Mouse (Mus musculus): ENCODE data around the gene Sh3gl2. TPM values are rescaled to one million over a fixed set of nuclear protein-coding genes. Genes with fewer than 3 reads are reported as not detected.

Gene Sh3gl2
- polyA plus RNA-seq, 1 experiment from 2014 or later, result 68.1 TPM

DNA sequence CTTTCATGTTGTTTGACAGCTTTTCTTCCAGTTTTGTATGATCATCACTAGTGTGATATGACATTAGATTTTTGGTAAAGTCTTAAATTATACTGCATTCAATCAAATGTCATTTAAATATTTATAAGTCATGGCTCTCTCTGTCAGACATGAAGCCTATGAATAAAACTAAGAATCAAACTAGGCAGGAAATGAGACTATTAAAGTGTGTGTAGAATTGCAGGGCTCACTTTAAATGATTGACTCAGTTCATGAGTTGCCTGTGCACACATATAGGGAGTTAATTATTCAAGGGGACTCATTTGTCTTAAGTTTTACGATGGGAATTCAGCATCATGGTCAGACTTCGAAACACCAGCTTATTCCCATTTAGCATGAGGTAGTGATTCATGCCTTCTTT, 380.5 kb downstream of the Sh3gl2 start:
- Histone ChIP-seq H3K9me3 (no peaks in the 10 kb centered on the region), H3K4me1 (replicated peaks) (no peaks in the 10 kb centered on the region), H3K9ac (no peak overlapping the region), H3K36me3 (no peaks in the 10 kb centered on the region), H3K4me3 (no peak overlapping the region), H3K27me3 (no peaks in the 10 kb centered on the region), H3K27ac (replicated peaks) (no peak overlapping the region), H3K4me2 (no peak overlapping the region)
- no peak for ATAC-seq (ENCODE audit: low read depth)
- 83% methylated on average over 2 of the region's 2 CpGs for WGBS

GRCm38 (mm10) chr4:85588928-85589327, 384.0 kb downstream of the Sh3gl2 start:
- Histone ChIP-seq H3K27ac (replicated peaks) (no peak overlapping the region), H3K4me3 (no peak overlapping the region), H3K9me3 (no peaks in the 10 kb centered on the region), H3K4me1 (replicated peaks) (no peaks in the 10 kb centered on the region), H3K9ac (no peak overlapping the region), H3K36me3 (no peaks in the 10 kb centered on the region), H3K4me2 (no peak overlapping the region), H3K27me3 (no peaks in the 10 kb centered on the region)
- WGBS, result 87% methylated on average over 4 of the region's 4 CpGs
- ATAC-seq (ENCODE audit: low read depth), result no peak

GRCm38 (mm10) chr4:85591037-85591436, 386.1 kb downstream of the Sh3gl2 start:
- no peaks in the 10 kb centered on the region for H3K4me1 ChIP-seq (replicated peaks)
- no peak overlapping the region for H3K4me2 ChIP-seq
- no peaks in the 10 kb centered on the region for H3K36me3 ChIP-seq
- no peaks in the 10 kb centered on the region for H3K27me3 ChIP-seq
- no peak overlapping the region for H3K9ac ChIP-seq
- 67% methylated on average over 7 of the region's 7 CpGs for WGBS
- no peaks in the 10 kb centered on the region for H3K9me3 ChIP-seq
- no peak for ATAC-seq (ENCODE audit: low read depth)
- H3K4me3 ChIP-seq, result no peak overlapping the region
- no peak overlapping the region for H3K27ac ChIP-seq (replicated peaks)

DNA sequence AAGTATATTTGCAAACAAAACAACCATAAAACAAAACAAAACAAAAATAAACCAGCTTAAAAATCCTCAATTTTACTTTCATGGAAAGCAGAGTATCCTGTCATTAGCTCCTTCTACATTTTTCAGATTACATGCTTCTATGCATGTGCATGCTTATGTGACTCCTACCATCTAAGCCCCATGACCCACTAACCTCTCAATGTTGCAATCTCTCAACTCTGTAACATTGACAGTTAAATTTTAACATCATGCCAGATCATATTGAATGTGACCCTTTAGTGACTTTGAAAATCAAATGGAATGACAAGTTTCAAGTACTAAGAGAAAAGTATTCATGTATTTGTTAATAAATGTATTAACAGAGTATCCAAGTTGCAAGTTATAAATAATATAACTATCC, 389.2 kb downstream of the Sh3gl2 start:
- ATAC-seq (ENCODE audit: low read depth), result no peak
- Histone ChIP-seq H3K36me3 (no peaks in the 10 kb centered on the region), H3K4me2 (no peak overlapping the region), H3K9ac (no peak overlapping the region), H3K9me3 (no peaks in the 10 kb centered on the region), H3K4me1 (replicated peaks) (no peaks in the 10 kb centered on the region), H3K27me3 (no peaks in the 10 kb centered on the region), H3K27ac (replicated peaks) (no peak overlapping the region), H3K4me3 (no peak overlapping the region)

DNA sequence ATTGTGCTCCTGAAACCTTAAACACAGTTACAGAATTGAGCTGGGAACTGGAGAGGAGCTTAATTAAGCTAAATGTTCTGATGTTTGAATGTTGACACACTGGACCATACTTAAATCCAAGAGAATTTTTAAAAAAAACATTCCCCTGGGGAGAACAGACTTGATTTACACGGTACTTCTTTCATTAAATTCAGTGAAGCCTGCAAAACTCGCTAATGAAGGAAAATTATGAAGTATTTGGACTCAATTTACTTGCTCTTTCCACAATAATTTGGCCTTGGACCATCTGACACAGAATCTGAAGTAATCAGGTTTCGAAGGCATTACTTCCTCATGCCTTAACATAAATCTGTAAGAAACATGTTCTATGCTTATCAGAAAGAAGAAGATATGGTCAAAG, 408.4 kb downstream of the Sh3gl2 start:
- no peaks in the 10 kb centered on the region for H3K4me1 ChIP-seq (replicated peaks)
- no peaks in the 10 kb centered on the region for H3K36me3 ChIP-seq
- no peak overlapping the region for H3K9ac ChIP-seq
- ATAC-seq (ENCODE audit: low read depth), result no peak
- no peak overlapping the region for H3K4me3 ChIP-seq
- no peaks in the 10 kb centered on the region for H3K9me3 ChIP-seq
- WGBS, result 75% methylated on average over 3 of the region's 3 CpGs
- H3K4me2 ChIP-seq, result no peak overlapping the region
- H3K27ac ChIP-seq (replicated peaks), result no peak overlapping the region
- H3K27me3 ChIP-seq, result no peaks in the 10 kb centered on the region

GRCm38 (mm10) chr4:85618746-85619145, 413.8 kb downstream of the Sh3gl2 start:
- 88% methylated on average over 5 of the region's 5 CpGs for WGBS
- Histone ChIP-seq H3K36me3 (no peaks in the 10 kb centered on the region), H3K4me2 (no peak overlapping the region), H3K27me3 (no peaks in the 10 kb centered on the region), H3K9ac (no peak overlapping the region), H3K4me1 (replicated peaks) (no peaks in the 10 kb centered on the region), H3K27ac (replicated peaks) (no peak overlapping the region), H3K9me3 (peaks cover 3% of the 10 kb centered on the region; the same call in 1 of the 2 replicates), H3K4me3 (no peak overlapping the region)
- no peak for ATAC-seq (ENCODE audit: low read depth)

DNA sequence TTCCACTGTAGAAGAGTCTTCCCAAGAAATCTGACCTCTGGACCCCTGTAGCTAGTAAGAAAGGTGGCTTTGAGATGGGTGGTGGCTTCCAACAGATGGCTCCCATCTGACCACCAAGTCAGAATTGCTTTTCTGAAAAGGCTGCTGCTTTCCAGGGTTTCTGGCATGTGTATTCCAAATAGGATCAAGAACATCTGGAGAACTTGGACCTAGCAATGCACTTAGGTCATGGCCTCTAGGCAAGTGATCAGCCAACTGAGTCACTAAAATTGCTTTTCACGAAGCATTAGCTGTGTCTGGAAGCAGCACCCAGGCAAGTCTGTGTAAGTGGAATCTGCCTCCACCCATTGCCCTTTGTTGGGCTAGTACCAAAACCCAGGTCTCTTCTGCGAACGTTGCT, 414.3 kb downstream of the Sh3gl2 start:
- no peaks in the 10 kb centered on the region for H3K4me1 ChIP-seq (replicated peaks)
- H3K36me3 ChIP-seq, result no peaks in the 10 kb centered on the region
- H3K27ac ChIP-seq (replicated peaks), result no peak overlapping the region
- ATAC-seq (ENCODE audit: low read depth), result no peak
- H3K27me3 ChIP-seq, result no peaks in the 10 kb centered on the region
- no peak overlapping the region for H3K4me2 ChIP-seq
- WGBS, result 86% methylated on average over 3 of the region's 3 CpGs
- no peak overlapping the region for H3K4me3 ChIP-seq
- H3K9me3 ChIP-seq, result peaks cover 3% of the 10 kb centered on the region; the same call in 1 of the 2 replicates
- H3K9ac ChIP-seq, result no peak overlapping the region

GRCm38 (mm10) chr4:85629381-85629780, 424.5 kb downstream of the Sh3gl2 start:
- Histone ChIP-seq H3K36me3 (no peaks in the 10 kb centered on the region), H3K4me3 (no peak overlapping the region), H3K27ac (replicated peaks) (no peak overlapping the region), H3K9me3 (no peaks in the 10 kb centered on the region), H3K4me1 (replicated peaks) (no peaks in the 10 kb centered on the region), H3K9ac (no peak overlapping the region), H3K4me2 (no peak overlapping the region), H3K27me3 (no peaks in the 10 kb centered on the region)
- WGBS, result 92% methylated on average over 7 of the region's 7 CpGs
- no peak for ATAC-seq (ENCODE audit: low read depth)

DNA sequence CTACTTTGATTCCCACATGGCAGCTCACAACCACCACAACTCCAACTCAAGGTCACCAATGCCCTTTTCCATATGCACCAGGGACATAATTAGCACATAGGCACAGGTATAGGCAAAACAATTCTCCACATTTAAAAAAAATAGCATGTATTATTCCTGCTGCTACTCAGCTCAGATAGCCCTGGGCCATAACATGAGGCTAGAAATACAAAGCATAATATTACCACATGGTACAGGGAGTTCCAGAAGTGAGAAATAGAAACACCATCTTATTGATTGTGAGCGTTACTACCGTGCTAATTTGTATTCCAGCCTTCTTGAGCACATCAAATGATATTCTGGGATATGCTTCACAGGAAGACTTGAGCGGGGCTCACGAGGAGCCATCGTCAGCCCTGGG, 464.3 kb downstream of the Sh3gl2 start:
- Histone ChIP-seq H3K27me3 (no peaks in the 10 kb centered on the region), H3K4me1 (replicated peaks) (no peaks in the 10 kb centered on the region), H3K9ac (no peak overlapping the region), H3K9me3 (no peaks in the 10 kb centered on the region), H3K4me2 (no peak overlapping the region), H3K4me3 (no peak overlapping the region), H3K36me3 (no peaks in the 10 kb centered on the region), H3K27ac (replicated peaks) (no peak overlapping the region)
- no peak for ATAC-seq (ENCODE audit: low read depth)
- 72% methylated on average over 5 of the region's 5 CpGs for WGBS

DNA sequence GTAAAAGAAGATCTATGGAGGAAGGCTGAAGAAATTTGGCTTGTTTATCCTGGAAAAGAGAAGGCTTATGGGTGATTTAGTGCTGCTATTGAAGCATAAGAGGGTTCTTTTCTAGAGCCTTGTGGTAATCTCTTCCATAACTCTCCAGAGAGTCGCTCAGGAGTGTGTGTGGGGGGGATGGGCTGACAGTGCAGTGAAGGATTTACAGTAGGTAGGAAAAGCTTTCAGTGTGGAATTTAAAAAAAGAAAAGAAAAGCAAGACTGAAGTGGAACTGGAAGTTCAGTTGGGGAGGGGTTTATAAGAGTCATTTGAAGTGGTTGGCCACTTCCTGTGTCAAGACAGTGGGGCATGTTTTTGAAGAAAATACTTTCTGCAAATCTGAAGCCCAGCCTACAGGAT, 464.8 kb downstream of the Sh3gl2 start:
- ATAC-seq (ENCODE audit: low read depth), result no peak
- Histone ChIP-seq H3K9me3 (no peaks in the 10 kb centered on the region), H3K36me3 (no peaks in the 10 kb centered on the region), H3K9ac (no peak overlapping the region), H3K27me3 (no peaks in the 10 kb centered on the region), H3K4me3 (no peak overlapping the region), H3K4me2 (no peak overlapping the region), H3K4me1 (replicated peaks) (no peaks in the 10 kb centered on the region), H3K27ac (replicated peaks) (no peak overlapping the region)
- WGBS, result 68% methylated on average over 1 of the region's 1 CpGs

- Histone ChIP-seq H3K4me2 (no peak overlapping the region), H3K4me1 (replicated peaks) (no peaks in the 10 kb centered on the region), H3K36me3 (no peaks in the 10 kb centered on the region), H3K9me3 (no peaks in the 10 kb centered on the region), H3K27me3 (no peaks in the 10 kb centered on the region), H3K4me3 (no peak overlapping the region), H3K27ac (replicated peaks) (no peak overlapping the region), H3K9ac (no peak overlapping the region)
- WGBS, result 56% methylated on average over 4 of the region's 4 CpGs
- ATAC-seq (ENCODE audit: low read depth), result no peak
Observed at GRCm38 (mm10) chr4:85672290-85672689, 467.4 kb downstream of the Sh3gl2 start.

DNA sequence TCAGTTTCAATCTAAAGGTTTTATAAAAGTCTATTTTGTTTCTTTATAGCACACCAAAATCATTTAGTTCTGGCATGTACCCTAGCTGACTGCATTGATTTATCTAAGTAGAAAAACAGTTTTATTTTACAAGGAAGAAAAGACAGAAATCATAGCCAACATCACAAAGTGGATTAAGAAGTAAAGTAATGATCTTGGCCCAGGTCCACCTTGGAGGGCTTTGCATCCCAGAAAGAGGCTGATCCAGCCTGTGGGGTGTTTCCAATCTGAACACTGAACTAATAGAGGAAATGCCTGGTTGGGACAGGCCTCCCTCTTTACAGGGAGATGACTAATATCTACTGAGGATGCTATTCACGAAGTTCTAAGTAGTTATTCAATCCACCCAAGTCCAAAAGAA, 472.7 kb downstream of the Sh3gl2 start:
- no peaks in the 10 kb centered on the region for H3K9me3 ChIP-seq
- WGBS, result 44% methylated on average over 1 of the region's 1 CpGs
- H3K4me3 ChIP-seq, result no peak overlapping the region
- no peak overlapping the region for H3K9ac ChIP-seq
- no peaks in the 10 kb centered on the region for H3K36me3 ChIP-seq
- H3K27me3 ChIP-seq, result no peaks in the 10 kb centered on the region
- H3K27ac ChIP-seq (replicated peaks), result no peak overlapping the region
- ATAC-seq (ENCODE audit: low read depth), result no peak
- no peaks in the 10 kb centered on the region for H3K4me1 ChIP-seq (replicated peaks)
- H3K4me2 ChIP-seq, result no peak overlapping the region

DNA sequence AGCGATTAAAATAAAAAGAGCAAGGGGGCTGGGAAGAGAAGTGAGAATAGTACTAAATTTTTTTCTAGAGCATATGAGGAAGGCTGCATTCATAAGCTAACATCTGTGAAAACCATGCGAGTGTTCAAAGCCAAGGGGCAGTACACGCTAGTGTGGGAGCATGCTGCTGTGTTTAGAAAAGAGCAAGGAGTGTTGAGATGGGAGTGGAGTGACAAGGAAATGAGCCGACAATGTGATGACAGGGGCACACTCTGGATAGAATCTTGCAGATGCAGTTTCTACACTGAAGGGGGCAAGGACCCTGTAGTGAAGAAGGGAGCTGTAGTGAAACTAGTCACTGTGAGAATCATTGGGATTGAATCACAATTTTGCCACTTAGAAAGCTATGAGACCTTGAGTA, 481.2 kb downstream of the Sh3gl2 start:
- H3K36me3 ChIP-seq, result no peaks in the 10 kb centered on the region
- H3K27me3 ChIP-seq, result no peaks in the 10 kb centered on the region
- H3K4me3 ChIP-seq, result no peak overlapping the region
- H3K4me2 ChIP-seq, result no peak overlapping the region
- ATAC-seq (ENCODE audit: low read depth), result no peak
- no peak overlapping the region for H3K9ac ChIP-seq
- no peak overlapping the region for H3K27ac ChIP-seq (replicated peaks)
- no peaks in the 10 kb centered on the region for H3K9me3 ChIP-seq
- 83% methylated on average over 4 of the region's 4 CpGs for WGBS
- no peaks in the 10 kb centered on the region for H3K4me1 ChIP-seq (replicated peaks)
